Mouse (Mus musculus) brain, embryonic 14.5 days (tissue): Measurements from ENCODE around the gene Dnajc6. TPM values are rescaled to one million over a fixed set of nuclear protein-coding genes. Genes with fewer than 3 reads are reported as not detected.

ENCODE experiments used
- DNase-seq: peaks from one replicate; pipeline ENCODE4 v3.0.0-alpha.2; 2011; ENCODE audit warnings: low read depth
- CTCF ChIP-seq: fragments of 200-500 bp; IDR thresholded peaks from 2 replicates; pipeline ENCODE4 v1.5.1; 2012; ENCODE audit warnings: inconsistent platforms, mild to moderate bottlenecking, moderate library complexity, borderline replicate concordance; ENCODE audit not compliant: insufficient read depth, insufficient read length; ENCODE audit errors: extremely low read depth
- POLR2A ChIP-seq: fragments of 200-500 bp; IDR thresholded peaks from 2 replicates; pipeline ENCODE4 v1.6.1; 2012; ENCODE audit warnings: mild to moderate bottlenecking, inconsistent platforms, borderline replicate concordance; ENCODE audit not compliant: poor library complexity, insufficient read depth, insufficient read length, severe bottlenecking; ENCODE audit errors: extremely low read depth
- polyA plus RNA-seq: library from polyadenylated mRNA; depleted of rRNA; stranded (reverse); fragments of >200 nt; gene quantifications from 2 replicates; pipeline ENCODE4 v1.2.3, GENCODE M21; 2012

Gene Dnajc6
- polyA plus RNA-seq, 1 experiment: 56.5 TPM

- TF ChIP-seq POLR2A: no peak
- TF ChIP-seq CTCF: no peak
- DNase-seq: peak; percentile 86
Observed at GRCm38 (mm10) chr4:101550671-101551161, 54.3 kb downstream of the Dnajc6 start.

- DNase-seq: peak; percentile 28
- TF ChIP-seq POLR2A (no peak), CTCF (no peak)
Observed at GRCm38 (mm10) chr4:101551425-101551824, 55.0 kb downstream of the Dnajc6 start.

GRCm38 (mm10) chr4:101552372-101552771, 55.9 kb downstream of the Dnajc6 start:
- peak; percentile 54 for DNase-seq
- TF ChIP-seq CTCF (no peak), POLR2A (no peak)

- TF ChIP-seq CTCF (no peak), POLR2A (no peak)
- no peak for DNase-seq
Observed at GRCm38 (mm10) chr4:101555016-101555415, 58.6 kb downstream of the Dnajc6 start.

- no peak for TF ChIP-seq POLR2A
- TF ChIP-seq CTCF: no peak
- DNase-seq: no peak
Observed at GRCm38 (mm10) chr4:101560137-101560536, 63.7 kb downstream of the Dnajc6 start.

- DNase-seq: no peak
- TF ChIP-seq CTCF (no peak), POLR2A (no peak)
Observed at GRCm38 (mm10) chr4:101562836-101563235, 66.4 kb downstream of the Dnajc6 start.

- no peak for DNase-seq
- TF ChIP-seq CTCF (no peak), POLR2A (no peak)
Observed at GRCm38 (mm10) chr4:101563607-101564006, 67.2 kb downstream of the Dnajc6 start.

- TF ChIP-seq CTCF (no peak), POLR2A (no peak)
- no peak for DNase-seq
Observed at GRCm38 (mm10) chr4:101564746-101565417, 68.4 kb downstream of the Dnajc6 start.

- TF ChIP-seq POLR2A (no peak), CTCF (no peak)
- DNase-seq: peak; percentile 26
Observed at GRCm38 (mm10) chr4:101569076-101569475, 72.6 kb downstream of the Dnajc6 start.

- no peak for DNase-seq
- TF ChIP-seq POLR2A (no peak), CTCF (no peak)
Observed at GRCm38 (mm10) chr4:101572142-101572541, 75.7 kb downstream of the Dnajc6 start.

GRCm38 (mm10) chr4:101575307-101575706, 78.9 kb downstream of the Dnajc6 start:
- TF ChIP-seq CTCF (no peak), POLR2A (no peak)
- DNase-seq: no peak

GRCm38 (mm10) chr4:101578720-101579119, 82.3 kb downstream of the Dnajc6 start:
- TF ChIP-seq CTCF (no peak), POLR2A (no peak)
- DNase-seq: no peak
